Mouse (Mus musculus): ENCODE data around the gene Tcf25.
"Not testable (repeated sequence)": the region's sequence is repeated elsewhere in the genome, so short reads cannot be mapped to it uniquely, and the experiment has no call there.

Gene Tcf25

DNA sequence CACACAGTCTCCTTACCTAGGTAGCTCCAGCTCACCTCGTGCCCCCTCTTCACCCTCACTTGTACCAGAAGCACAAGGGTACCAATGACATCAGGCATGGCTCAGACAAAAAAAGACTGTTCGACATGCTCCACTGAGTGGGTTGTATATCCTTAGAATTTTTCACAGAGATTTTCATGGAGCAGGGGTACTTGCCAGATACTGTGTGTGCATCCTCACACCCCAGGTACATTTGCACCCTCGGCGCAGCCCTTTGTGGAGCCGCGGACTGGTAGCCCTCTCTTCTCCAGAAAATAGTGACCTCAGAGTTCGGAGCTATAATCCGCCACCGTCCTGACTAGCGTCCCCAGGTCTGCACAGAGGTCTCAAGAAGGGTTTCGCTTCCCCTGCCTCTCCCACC, 37.2 kb downstream of the Tcf25 start:
- DNase-seq (ENCODE audit: low spot score in 2 of 2), result no peak

GRCm38 (mm10) chr8:123411246-123411645, 37.7 kb downstream of the Tcf25 start, which contains the start of gene Tubb3:
TSS of gene Tubb3 (plus strand) at chr8:123411424.
- DNase-seq (ENCODE audit: low spot score in 2 of 2), result peak; percentile 88 to 90

DNA sequence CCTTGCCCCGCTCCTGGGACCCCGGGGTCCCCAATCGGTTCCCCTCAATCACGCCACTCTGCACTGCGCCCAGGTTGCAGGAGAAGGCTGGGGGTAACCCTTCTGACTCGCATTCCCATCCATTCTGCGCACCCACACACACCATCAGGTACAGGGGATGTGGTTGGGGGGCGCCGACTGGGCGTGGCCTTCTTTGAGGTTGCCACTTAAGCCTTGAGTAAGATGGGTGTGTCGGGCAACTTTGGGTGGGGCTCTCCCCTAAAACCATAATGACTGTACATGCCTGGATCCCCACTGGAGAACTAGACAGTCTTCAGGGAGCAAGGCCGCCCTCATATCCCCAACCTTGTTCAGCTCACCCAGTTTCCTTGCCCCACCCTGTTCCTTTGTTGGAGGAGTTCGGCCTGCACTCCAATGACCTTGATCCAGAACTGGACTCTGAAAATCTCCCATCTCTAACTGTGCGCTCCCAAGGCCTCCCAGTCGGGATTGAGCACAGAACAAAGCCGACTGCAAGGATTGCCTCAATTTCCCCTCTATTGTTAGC, 38.3 kb downstream of the Tcf25 start:
- peak in 1 of 2 experiments; percentile 47 for DNase-seq (ENCODE audit: low spot score in 2 of 2)

DNA sequence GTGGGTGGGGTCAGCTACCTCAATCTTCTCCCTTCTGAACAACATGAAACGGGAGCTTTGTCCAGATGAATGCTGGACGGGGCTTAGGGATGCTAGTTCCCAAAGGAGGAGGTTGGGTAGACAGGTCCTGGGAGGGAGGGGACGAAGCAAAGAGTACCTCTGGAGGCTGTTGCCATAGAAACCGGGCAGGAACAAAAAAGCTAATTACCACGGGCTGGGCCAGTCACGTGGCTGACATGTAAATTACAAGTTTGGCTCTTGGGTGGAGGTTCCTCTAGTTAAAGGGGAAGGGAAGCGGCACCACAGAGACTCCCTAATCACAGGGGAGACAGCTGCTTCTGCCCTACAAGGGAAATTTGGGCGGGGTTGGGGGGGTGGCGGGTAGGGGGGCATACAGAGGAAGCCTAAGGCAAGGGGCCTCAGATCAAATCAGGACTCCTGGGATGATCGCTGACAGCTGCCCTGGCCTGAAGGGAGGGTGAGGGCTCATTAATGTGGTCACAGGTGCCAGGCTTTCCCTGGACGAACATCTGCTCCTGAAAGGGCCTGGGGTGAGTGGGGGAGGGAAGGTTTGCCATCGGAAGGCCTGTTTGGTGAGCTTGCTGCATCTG, 39.1 kb downstream of the Tcf25 start:
- DNase-seq (ENCODE audit: low spot score in 2 of 2), result peak; percentile 83 to 89

DNA sequence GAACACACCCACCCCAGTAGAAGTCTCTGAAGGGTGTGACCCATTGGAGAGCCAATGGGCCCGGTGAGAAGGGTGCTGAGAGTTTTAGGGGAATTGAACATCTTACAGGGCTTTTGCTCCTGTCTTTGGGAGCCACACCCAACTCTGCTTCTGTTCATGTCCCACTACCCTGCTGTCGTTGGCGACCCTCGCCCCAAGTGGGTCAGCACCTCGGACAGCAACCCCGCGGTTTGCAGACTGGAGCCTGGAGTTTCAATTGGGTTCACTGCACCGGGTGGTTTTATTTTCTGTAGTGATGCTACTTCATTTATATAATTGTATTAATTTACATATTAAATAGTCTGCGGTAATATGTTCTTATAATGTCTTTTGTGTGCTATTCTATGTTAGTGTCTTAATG, 40.7 kb downstream of the Tcf25 start:
- no peak for DNase-seq (ENCODE audit: low spot score in 2 of 2)

- not testable (repeated sequence) for DNase-seq (ENCODE audit: low spot score in 2 of 2)
These were observed 41.6 kb downstream of the Tcf25 start for GRCm38 (mm10) chr8:123414997-123415696.

DNA sequence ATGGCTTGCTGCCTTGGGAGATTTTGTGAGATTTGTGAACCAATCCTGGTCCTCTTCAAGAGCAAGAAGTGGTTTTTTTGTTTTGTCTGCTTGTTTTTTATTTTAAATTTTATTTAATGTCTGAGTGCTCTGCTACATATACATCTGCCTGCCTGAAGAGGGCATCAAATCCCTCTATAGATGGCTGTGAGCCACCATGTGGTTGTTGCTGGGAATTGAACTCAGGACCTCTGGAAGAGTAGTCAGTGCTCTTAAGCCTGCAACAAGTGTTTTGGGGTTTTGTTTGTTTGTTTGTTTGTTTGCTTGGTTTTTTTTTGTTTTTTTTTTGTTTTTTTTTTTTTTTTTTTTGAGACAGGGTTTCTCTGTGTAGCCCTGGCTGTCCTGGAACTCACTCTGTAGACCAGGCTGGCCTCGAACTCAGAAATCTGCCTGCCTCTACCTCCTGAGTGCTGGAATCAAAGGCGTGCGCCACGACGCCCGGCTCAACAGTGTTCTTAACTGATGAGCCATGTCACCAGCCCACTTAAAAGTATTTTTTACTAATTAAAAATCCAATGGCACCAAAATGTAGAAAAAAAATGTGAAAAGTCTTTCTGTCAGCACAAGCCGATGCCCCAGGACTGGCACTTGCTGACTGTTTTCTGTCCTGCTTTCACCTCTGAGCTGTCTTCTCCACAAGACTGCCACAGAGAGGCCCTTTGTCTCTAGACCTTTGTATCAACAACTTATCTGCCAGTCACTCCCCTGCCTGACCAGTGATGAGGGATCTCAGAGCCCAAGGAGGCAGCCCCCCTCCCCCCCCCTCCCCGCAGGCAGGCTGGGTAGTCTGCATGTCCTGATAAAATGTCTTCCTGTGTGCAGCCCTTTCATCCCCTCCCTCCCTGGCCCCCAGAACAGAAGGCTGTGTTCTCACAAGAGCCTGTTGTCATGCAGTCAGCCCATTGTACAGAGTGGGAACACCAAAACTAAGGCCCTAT, 42.7 kb downstream of the Tcf25 start:
- DNase-seq (ENCODE audit: low spot score in 2 of 2), result no peak

GRCm38 (mm10) chr8:123416944-123417555, 43.5 kb downstream of the Tcf25 start:
- no peak for DNase-seq (ENCODE audit: low spot score in 2 of 2)

DNA sequence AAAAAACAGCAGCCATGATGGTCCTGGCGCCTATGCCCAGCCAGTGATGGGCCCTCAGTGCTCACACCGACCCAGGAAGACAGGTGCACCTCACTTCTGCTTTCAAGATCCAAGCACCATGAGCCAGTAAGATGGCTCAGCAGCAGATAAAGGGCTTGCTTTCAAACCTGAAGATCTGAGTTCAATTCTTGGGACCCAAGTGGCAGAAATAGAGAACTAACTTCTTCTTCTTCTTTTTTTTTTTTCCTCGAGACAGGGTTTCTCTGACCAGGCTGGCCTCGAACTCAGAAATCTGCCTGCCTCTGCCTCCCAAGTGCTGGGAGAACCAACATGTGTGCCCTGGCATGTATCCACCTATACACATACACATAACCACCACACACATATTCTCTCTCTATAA, 46.2 kb downstream of the Tcf25 start:
- DNase-seq (ENCODE audit: low spot score in 2 of 2), result no peak

- DNase-seq (ENCODE audit: low spot score in 2 of 2), result no peak
These were observed 47.1 kb downstream of the Tcf25 start for GRCm38 (mm10) chr8:123420525-123421281.

GRCm38 (mm10) chr8:123421325-123421724, 47.8 kb downstream of the Tcf25 start:
- no peak for DNase-seq (ENCODE audit: low spot score in 2 of 2)

- DNase-seq (ENCODE audit: low spot score in 2 of 2), result peak; percentile 76 to 80
These were observed 48.7 kb downstream of the Tcf25 start for GRCm38 (mm10) chr8:123422056-123422780.

GRCm38 (mm10) chr8:123422781-123423159, 49.2 kb downstream of the Tcf25 start:
- no peak for DNase-seq (ENCODE audit: low spot score in 2 of 2)

DNA sequence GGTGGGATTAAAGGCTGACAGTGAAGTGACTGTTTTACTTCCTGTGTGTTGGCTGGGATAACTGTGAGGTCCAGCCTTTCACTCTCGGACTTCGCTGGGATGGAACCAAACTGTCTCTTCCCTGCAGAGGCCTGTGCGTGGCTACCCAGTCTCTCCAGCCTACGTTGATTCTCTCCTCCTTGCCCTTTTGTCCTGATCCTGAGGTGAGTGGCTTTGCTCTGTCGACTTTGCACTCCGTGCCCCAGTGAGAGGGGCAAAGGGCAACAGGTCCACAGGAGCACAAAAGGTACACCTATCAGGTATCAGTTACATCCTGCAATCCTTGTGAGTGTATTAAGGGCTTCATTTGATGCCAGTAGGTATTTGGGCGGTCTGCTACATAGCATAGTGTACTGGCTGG, 49.9 kb downstream of the Tcf25 start, which contains the start of gene Def8:
Gene Def8, plus strand, starts transcription at position 87 of the 400 bp plus-strand sequence.
- no peak for DNase-seq (ENCODE audit: low spot score in 2 of 2)

- DNase-seq (ENCODE audit: low spot score in 2 of 2), result no peak
These were observed 53.3 kb downstream of the Tcf25 start for GRCm38 (mm10) chr8:123426511-123427509.

DNA sequence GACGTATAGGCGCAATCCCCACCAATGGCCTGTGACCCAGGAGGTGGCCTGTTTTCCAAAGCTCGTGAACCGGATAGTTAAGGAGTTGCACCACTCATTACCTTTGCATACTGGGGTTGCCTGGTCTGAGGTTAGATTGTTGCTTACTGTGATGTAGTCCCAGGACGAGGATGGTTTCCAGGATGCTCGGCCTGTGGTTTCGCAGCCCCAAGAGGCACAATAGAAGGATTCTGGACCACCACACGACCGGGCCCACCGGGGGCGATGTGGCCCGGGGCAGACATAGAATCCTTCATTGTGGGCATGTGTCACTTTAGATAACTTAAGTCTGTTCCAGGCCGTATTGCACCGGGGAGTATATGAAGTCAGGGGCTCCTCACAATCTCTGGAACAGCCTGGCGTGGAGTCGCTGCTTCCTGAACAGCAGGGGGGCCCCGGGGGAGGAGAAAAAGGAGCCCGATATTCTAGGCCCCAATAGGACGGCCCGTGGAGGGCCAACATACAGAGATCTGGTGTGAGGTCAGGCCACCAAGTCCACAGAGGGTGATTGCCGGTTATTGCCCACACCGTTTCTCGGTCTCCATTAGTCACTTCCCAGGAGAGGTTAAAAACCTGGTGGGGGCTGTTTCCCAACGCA, 54.2 kb downstream of the Tcf25 start:
- no peak for DNase-seq (ENCODE audit: low spot score in 2 of 2)

DNA sequence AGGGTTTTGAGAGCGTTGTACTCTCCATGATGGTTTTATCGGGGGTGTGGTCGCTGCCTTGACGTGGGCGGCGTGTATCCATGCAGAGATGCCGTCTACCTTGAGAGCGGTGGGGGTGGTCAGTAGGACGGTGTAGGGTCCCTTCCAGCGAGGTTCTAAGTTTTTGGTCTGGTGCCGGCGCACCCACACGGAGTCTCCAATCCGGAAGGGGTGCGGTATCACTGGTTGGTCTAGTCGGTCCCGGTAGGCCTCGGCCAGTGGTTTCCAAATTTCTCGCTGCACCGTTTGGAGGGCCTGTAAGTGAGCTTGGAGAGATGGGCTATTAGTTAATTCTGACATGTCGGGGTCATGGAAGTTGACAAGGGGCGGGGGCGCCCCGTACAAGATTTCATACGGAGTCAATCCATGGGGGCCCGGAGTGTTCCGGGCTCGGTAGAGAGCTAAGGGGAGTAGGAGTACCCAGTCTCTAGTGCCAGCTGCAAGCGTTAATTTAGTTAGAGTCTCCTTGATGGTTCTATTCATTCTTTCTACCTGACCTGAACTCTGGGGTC, 54.9 kb downstream of the Tcf25 start:
- DNase-seq (ENCODE audit: low spot score in 2 of 2), result no peak

Data from right cerebral cortex, postnatal 36 days (tissue).